Mouse (Mus musculus): ENCODE measurements at regions not wholly inside any gene's neighbourhood (a gene's known extent, or its start where the extent isn't known, plus 50 kb on each side); places are given as distances from the start of the nearest gene placed in this dataset.
A peak's percentile ranks its signal among the peaks of the same experiment; 100 is the strongest.

- H3K27me3 ChIP-seq (ENCODE audit: control insufficient read depth, insufficient read depth, insufficient read length) = peaks cover 2% of the 10 kb centered on the region
- TF ChIP-seq CEBPB (IDR thresholded peaks at IDR 0.05; ENCODE audit: low read depth) (no peak), MYOG (IDR thresholded peaks at IDR 0.05; ENCODE audit: control insufficient read depth, extremely low read depth, insufficient read length) (no peak), USF1 (IDR thresholded peaks at IDR 0.05; ENCODE audit: low read depth) (no peak), FOSL1 (IDR thresholded peaks at IDR 0.05; ENCODE audit: insufficient read depth, low read length, poor library complexity, severe bottlenecking) (no peak), CTCF (IDR thresholded peaks at IDR 0.05; ENCODE audit: control insufficient read depth, insufficient read depth, insufficient read length) (no peak)
- no peaks in the 10 kb centered on the region for H3K36me3 ChIP-seq (ENCODE audit: control insufficient read depth, insufficient read depth)
- H3K79me3 ChIP-seq (ENCODE audit: low read depth) = no peaks in the 10 kb centered on the region
- no peak overlapping the region for H3ac ChIP-seq (ENCODE audit: control insufficient read depth, insufficient read length, low read depth)
- H3K4me3 ChIP-seq (ENCODE audit: insufficient read depth, poor library complexity, severe bottlenecking) = no peak overlapping the region
- H3K79me2 ChIP-seq (ENCODE audit: control insufficient read depth, insufficient read depth) = no peaks in the 10 kb centered on the region
Measured at GRCm38 (mm10) chr17:83137720-83138119, 77.4 kb upstream of the Pkdcc start.

GRCm38 (mm10) chr17:83138493-83139417, 76.3 kb upstream of the Pkdcc start:
- Histone ChIP-seq H3ac (ENCODE audit: control insufficient read depth, insufficient read length, low read depth) (no peak overlapping the region), H3K27me3 (ENCODE audit: control insufficient read depth, insufficient read depth, insufficient read length) (no peaks in the 10 kb centered on the region), H3K36me3 (ENCODE audit: control insufficient read depth, insufficient read depth) (no peaks in the 10 kb centered on the region), H3K79me2 (ENCODE audit: control insufficient read depth, insufficient read depth) (no peaks in the 10 kb centered on the region), H3K79me3 (ENCODE audit: low read depth) (no peaks in the 10 kb centered on the region), H3K4me3 (ENCODE audit: insufficient read depth, poor library complexity, severe bottlenecking) (no peak overlapping the region)
- TF ChIP-seq FOSL1 (IDR thresholded peaks at IDR 0.05; ENCODE audit: insufficient read depth, low read length, poor library complexity, severe bottlenecking) (no peak), MAX (IDR thresholded peaks at IDR 0.05) (no peak), CTCF (IDR thresholded peaks at IDR 0.05; ENCODE audit: control insufficient read depth, insufficient read depth, insufficient read length) (no peak), MYOD1 (IDR thresholded peaks at IDR 0.05; ENCODE audit: control insufficient read depth, insufficient read length, low read depth) (no peak), USF1 (IDR thresholded peaks at IDR 0.05; ENCODE audit: low read depth) (no peak), MYOG (IDR thresholded peaks at IDR 0.05; ENCODE audit: control insufficient read depth, extremely low read depth, insufficient read length) (no peak), CEBPB (IDR thresholded peaks at IDR 0.05; ENCODE audit: low read depth) (no peak)

GRCm38 (mm10) chr17:83148371-83148929, 66.6 kb upstream of the Pkdcc start:
- no peaks in the 10 kb centered on the region for H3K79me2 ChIP-seq (ENCODE audit: control insufficient read depth, insufficient read depth)
- H3K79me3 ChIP-seq (ENCODE audit: low read depth) = no peaks in the 10 kb centered on the region
- no peak overlapping the region for H3ac ChIP-seq (ENCODE audit: control insufficient read depth, insufficient read length, low read depth)
- H3K4me3 ChIP-seq (ENCODE audit: insufficient read depth, poor library complexity, severe bottlenecking) = no peak overlapping the region
- H3K36me3 ChIP-seq (ENCODE audit: control insufficient read depth, insufficient read depth) = no peaks in the 10 kb centered on the region
- TF ChIP-seq MYOD1 (IDR thresholded peaks at IDR 0.05; ENCODE audit: control insufficient read depth, insufficient read length, low read depth) (no peak), FOSL1 (IDR thresholded peaks at IDR 0.05; ENCODE audit: insufficient read depth, low read length, poor library complexity, severe bottlenecking) (peak; percentile 56)
- H3K27me3 ChIP-seq (ENCODE audit: control insufficient read depth, insufficient read depth, insufficient read length) = no peaks in the 10 kb centered on the region

- no peaks in the 10 kb centered on the region for H3K27me3 ChIP-seq (ENCODE audit: control insufficient read depth, insufficient read depth, insufficient read length)
- no peaks in the 10 kb centered on the region for H3K36me3 ChIP-seq (ENCODE audit: control insufficient read depth, insufficient read depth)
- no peaks in the 10 kb centered on the region for H3K79me2 ChIP-seq (ENCODE audit: control insufficient read depth, insufficient read depth)
- TF ChIP-seq CEBPB (IDR thresholded peaks at IDR 0.05; ENCODE audit: low read depth) = no peak
- no peak for TF ChIP-seq CTCF (IDR thresholded peaks at IDR 0.05; ENCODE audit: control insufficient read depth, insufficient read depth, insufficient read length)
- no peak for TF ChIP-seq MAX (IDR thresholded peaks at IDR 0.05)
- no peak for TF ChIP-seq USF1 (IDR thresholded peaks at IDR 0.05; ENCODE audit: low read depth)
- TF ChIP-seq MYOD1 (IDR thresholded peaks at IDR 0.05; ENCODE audit: control insufficient read depth, insufficient read length, low read depth) = no peak
- TF ChIP-seq MYOG (IDR thresholded peaks at IDR 0.05; ENCODE audit: control insufficient read depth, extremely low read depth, insufficient read length) = no peak
- TF ChIP-seq FOSL1 (IDR thresholded peaks at IDR 0.05; ENCODE audit: insufficient read depth, low read length, poor library complexity, severe bottlenecking) = no peak
- no peak overlapping the region for H3ac ChIP-seq (ENCODE audit: control insufficient read depth, insufficient read length, low read depth)
- no peaks in the 10 kb centered on the region for H3K79me3 ChIP-seq (ENCODE audit: low read depth)
- no peak overlapping the region for H3K4me3 ChIP-seq (ENCODE audit: insufficient read depth, poor library complexity, severe bottlenecking)
Measured at GRCm38 (mm10) chr17:83149336-83149735, 65.8 kb upstream of the Pkdcc start.

GRCm38 (mm10) chr17:83155106-83155505, 60.0 kb upstream of the Pkdcc start:
- TF ChIP-seq MYOD1 (IDR thresholded peaks at IDR 0.05; ENCODE audit: control insufficient read depth, insufficient read length, low read depth) = no peak
- no peak for TF ChIP-seq USF1 (IDR thresholded peaks at IDR 0.05; ENCODE audit: low read depth)
- no peak for TF ChIP-seq FOSL1 (IDR thresholded peaks at IDR 0.05; ENCODE audit: insufficient read depth, low read length, poor library complexity, severe bottlenecking)
- TF ChIP-seq MAX (IDR thresholded peaks at IDR 0.05) = no peak
- no peak for TF ChIP-seq CEBPB (IDR thresholded peaks at IDR 0.05; ENCODE audit: low read depth)
- TF ChIP-seq MYOG (IDR thresholded peaks at IDR 0.05; ENCODE audit: control insufficient read depth, extremely low read depth, insufficient read length) = no peak
- TF ChIP-seq CTCF (IDR thresholded peaks at IDR 0.05; ENCODE audit: control insufficient read depth, insufficient read depth, insufficient read length) = no peak
- Histone ChIP-seq H3K79me3 (ENCODE audit: low read depth) (no peaks in the 10 kb centered on the region), H3K27me3 (ENCODE audit: control insufficient read depth, insufficient read depth, insufficient read length) (no peaks in the 10 kb centered on the region)

More at GRCm38 (mm10) chr17:83155106-83155505, 60.0 kb upstream of the Pkdcc start:
- Histone ChIP-seq H3K36me3 (ENCODE audit: control insufficient read depth, insufficient read depth) (no peaks in the 10 kb centered on the region), H3K4me3 (ENCODE audit: insufficient read depth, poor library complexity, severe bottlenecking) (no peak overlapping the region), H3ac (ENCODE audit: control insufficient read depth, insufficient read length, low read depth) (no peak overlapping the region), H3K79me2 (ENCODE audit: control insufficient read depth, insufficient read depth) (no peaks in the 10 kb centered on the region)
